Mouse (Mus musculus): ENCODE data around the gene Lsamp. TPM values are rescaled to one million over a fixed set of nuclear protein-coding genes. Genes with fewer than 3 reads are reported as not detected.

The Lsamp gene
- polyA plus RNA-seq, 1 experiment from 2014 or later, result 0.68 TPM

DNA sequence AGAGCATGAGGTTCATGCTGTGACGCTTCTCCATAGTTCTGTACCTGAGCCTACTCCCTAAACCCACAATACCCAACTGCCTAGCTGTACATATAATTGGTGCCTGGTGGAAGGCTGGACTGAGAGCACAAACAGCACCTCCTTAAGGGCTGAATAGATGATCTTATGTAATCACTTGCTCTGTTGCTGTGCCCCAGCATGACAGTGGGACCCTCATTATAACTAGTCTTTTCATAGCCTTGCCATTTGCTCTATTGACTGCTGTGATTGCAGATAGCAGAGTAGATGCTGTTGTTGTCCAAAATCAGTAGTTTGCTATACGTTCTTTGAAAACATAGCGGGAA, 1843.4 kb downstream of the Lsamp start:
- Histone ChIP-seq H3K4me2 (ENCODE audit: low read depth, low read length) (no peak overlapping the region), H3K27me3 (ENCODE audit: control insufficient read depth, insufficient read depth, low read length) (no peaks in the 10 kb centered on the region), H3K4me3 (ENCODE audit: low read length) (no peak overlapping the region), H3K4me1 (ENCODE audit: control insufficient read depth, insufficient read depth, low read length) (no peaks in the 10 kb centered on the region), H3K36me3 (ENCODE audit: control insufficient read depth, insufficient read depth) (no peaks in the 10 kb centered on the region), H3K27ac (ENCODE audit: low read length) (no peak overlapping the region), H3K9ac (ENCODE audit: low read length) (no peak overlapping the region), H3K9me3 (replicated peaks; ENCODE audit: control insufficient read depth, low read length) (no peaks in the 10 kb centered on the region)
- no peak for ATAC-seq (replicated peaks; ENCODE audit: extremely low read depth, insufficient read depth, low FRiP score)
- WGBS, result 88% methylated on average over 3 of the region's 3 CpGs

DNA sequence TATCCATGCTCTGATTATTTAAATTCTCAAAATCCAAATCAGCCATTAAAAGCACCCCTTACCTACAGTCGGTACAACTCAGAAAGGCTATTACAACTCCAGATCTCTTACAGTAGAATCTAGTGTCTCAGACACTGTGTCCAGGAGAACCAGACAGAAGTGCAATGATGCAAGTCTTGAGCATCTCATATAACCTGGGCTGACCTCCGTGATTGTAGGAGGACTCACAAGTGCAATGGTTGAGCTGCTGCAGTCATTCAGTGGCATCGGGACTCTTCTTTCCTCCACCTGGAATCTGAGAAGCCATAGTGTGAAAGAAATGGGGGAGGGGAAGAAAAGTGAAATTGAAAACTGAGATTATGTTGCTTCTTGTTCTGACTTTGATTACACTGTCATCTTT, 1850.5 kb downstream of the Lsamp start:
- Histone ChIP-seq H3K36me3 (ENCODE audit: control insufficient read depth, insufficient read depth) (no peaks in the 10 kb centered on the region), H3K4me3 (ENCODE audit: low read length) (no peak overlapping the region), H3K4me1 (ENCODE audit: control insufficient read depth, insufficient read depth, low read length) (no peaks in the 10 kb centered on the region), H3K9ac (ENCODE audit: low read length) (no peak overlapping the region), H3K27me3 (ENCODE audit: control insufficient read depth, insufficient read depth, low read length) (no peaks in the 10 kb centered on the region), H3K4me2 (ENCODE audit: low read depth, low read length) (no peak overlapping the region), H3K27ac (ENCODE audit: low read length) (no peak overlapping the region), H3K9me3 (replicated peaks; ENCODE audit: control insufficient read depth, low read length) (no peaks in the 10 kb centered on the region)
- ATAC-seq (replicated peaks; ENCODE audit: extremely low read depth, insufficient read depth, low FRiP score), result no peak
- 74% methylated on average over 3 of the region's 3 CpGs for WGBS

DNA sequence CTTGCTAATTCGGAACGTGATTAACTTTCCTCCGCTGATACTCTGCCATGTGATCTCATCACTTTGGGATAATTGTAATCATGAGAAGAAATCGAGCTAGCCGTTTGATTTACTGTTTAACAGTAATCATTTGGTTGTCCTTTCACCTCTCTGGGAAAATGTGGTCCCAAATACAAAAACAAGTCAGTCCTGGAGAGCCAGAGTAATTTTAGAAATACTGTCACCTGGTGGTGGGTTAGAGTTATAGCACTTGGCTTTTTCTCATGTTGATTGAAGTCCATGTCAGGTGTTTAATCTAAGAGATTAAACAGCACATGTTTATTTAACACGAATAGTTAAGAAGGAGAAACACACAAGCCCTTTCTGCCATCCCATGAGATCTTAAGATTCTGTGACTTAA, 1851.6 kb downstream of the Lsamp start:
- H3K4me3 ChIP-seq (ENCODE audit: low read length), result no peak overlapping the region
- 56% methylated on average over 6 of the region's 6 CpGs for WGBS

DNA sequence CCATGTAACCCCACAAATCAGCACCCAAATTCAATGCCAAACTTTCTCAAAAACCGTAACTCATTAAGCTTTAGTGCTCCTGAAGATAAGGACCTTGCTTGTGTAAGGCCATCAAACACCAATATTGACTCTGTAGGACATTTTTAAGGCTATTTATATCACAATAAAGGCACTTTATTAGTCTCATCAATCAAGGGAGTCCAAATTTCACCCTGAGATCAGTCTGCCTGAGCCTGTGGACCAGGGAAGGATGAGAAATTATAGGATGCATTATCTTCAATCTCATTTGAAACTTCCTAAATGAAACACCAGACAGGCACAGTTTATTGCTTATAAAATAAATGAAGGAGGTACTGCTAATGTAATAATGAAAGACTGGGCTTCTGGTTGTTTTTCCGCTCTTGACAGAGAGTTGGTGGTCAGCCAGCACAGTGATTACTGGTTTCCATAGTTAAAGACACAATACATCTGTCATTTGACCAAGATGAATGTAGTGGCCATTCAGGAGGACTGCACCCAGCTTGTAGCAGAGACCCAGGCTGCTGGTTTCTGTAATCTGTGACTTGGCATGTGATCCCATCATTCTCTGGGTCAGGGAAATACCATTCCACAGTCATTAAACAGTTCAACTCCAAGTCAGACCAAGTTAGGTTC, 1855.7 kb downstream of the Lsamp start:
- Histone ChIP-seq H3K27ac (ENCODE audit: low read length) (no peak overlapping the region), H3K9me3 (replicated peaks; ENCODE audit: control insufficient read depth, low read length) (no peaks in the 10 kb centered on the region), H3K4me1 (ENCODE audit: control insufficient read depth, insufficient read depth, low read length) (no peaks in the 10 kb centered on the region), H3K9ac (ENCODE audit: low read length) (no peak overlapping the region), H3K36me3 (ENCODE audit: control insufficient read depth, insufficient read depth) (no peaks in the 10 kb centered on the region), H3K4me2 (ENCODE audit: low read depth, low read length) (no peak overlapping the region), H3K4me3 (ENCODE audit: low read length) (no peak overlapping the region), H3K27me3 (ENCODE audit: control insufficient read depth, insufficient read depth, low read length) (no peaks in the 10 kb centered on the region)
- 0 out of 2 replicates have a peak, but pooled peaks have one; percentile 49 for ATAC-seq (replicated peaks; ENCODE audit: extremely low read depth, insufficient read depth, low FRiP score)
- 64% methylated on average over 2 of the region's 2 CpGs for WGBS

More for the DNA sequence above, 1851.6 kb downstream of the Lsamp start:
- ATAC-seq (replicated peaks; ENCODE audit: extremely low read depth, insufficient read depth, low FRiP score), result no peak
- Histone ChIP-seq H3K4me2 (ENCODE audit: low read depth, low read length) (no peak overlapping the region), H3K36me3 (ENCODE audit: control insufficient read depth, insufficient read depth) (no peaks in the 10 kb centered on the region), H3K27me3 (ENCODE audit: control insufficient read depth, insufficient read depth, low read length) (no peaks in the 10 kb centered on the region), H3K4me1 (ENCODE audit: control insufficient read depth, insufficient read depth, low read length) (no peaks in the 10 kb centered on the region), H3K27ac (ENCODE audit: low read length) (no peak overlapping the region), H3K9me3 (replicated peaks; ENCODE audit: control insufficient read depth, low read length) (no peaks in the 10 kb centered on the region), H3K9ac (ENCODE audit: low read length) (no peak overlapping the region)

DNA sequence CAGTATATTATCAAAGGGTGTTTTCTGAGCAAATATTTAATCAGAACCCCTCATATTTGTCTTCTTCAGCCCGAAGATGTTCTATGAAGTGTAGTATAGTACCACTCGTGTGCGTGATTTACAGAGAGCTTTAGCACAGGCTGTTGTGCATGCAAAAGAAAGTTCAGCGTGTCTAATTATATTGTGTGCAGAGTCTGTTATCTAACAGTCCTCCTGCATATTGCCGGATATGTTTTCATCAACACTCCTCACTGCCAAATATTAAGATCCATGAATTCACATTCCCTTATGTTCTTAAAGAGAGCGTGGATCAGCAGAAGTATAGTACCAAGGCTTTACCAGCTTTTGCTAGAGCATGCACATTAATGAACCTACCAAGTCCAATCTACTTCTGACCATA, 1862.7 kb downstream of the Lsamp start:
- Histone ChIP-seq H3K27me3 (ENCODE audit: control insufficient read depth, insufficient read depth, low read length) (no peaks in the 10 kb centered on the region), H3K4me3 (ENCODE audit: low read length) (no peak overlapping the region), H3K4me2 (ENCODE audit: low read depth, low read length) (no peak overlapping the region), H3K9ac (ENCODE audit: low read length) (no peak overlapping the region), H3K27ac (ENCODE audit: low read length) (no peak overlapping the region), H3K36me3 (ENCODE audit: control insufficient read depth, insufficient read depth) (no peaks in the 10 kb centered on the region), H3K9me3 (replicated peaks; ENCODE audit: control insufficient read depth, low read length) (no peaks in the 10 kb centered on the region), H3K4me1 (ENCODE audit: control insufficient read depth, insufficient read depth, low read length) (no peaks in the 10 kb centered on the region)
- no peak for ATAC-seq (replicated peaks; ENCODE audit: extremely low read depth, insufficient read depth, low FRiP score)
- 68% methylated on average over 6 of the region's 6 CpGs for WGBS

DNA sequence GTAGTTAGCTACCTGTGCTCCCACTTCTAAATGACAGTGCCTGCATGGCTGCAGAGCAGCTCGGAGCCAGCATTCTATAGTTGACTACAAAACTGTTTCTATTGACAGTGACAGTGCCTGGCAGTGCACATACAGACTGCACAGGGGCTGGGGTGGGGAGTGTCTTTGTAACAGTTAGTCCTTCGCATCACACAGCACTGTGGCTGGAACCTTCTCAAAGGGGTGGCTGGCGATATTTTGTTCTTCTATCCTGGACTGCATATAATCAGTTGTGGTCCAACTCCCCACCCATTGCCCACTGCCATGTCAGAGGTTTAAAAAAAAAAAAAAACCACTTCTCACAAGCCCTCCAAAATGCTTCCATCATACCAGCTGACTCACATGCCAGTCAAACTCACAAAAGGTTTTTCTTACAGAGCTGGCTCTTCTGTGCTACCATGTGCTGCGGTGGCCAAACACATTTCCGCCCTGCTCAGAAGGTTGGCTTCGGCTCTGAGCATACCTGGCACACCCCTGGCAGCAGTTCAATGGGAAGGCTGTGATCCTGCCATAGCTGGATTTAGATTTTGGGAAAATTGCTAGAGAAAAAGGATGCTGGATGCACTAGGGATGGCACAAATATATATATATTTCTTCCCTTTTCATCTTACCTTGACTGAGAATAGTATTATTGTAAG, 1887.9 kb downstream of the Lsamp start:
- ATAC-seq (replicated peaks; ENCODE audit: extremely low read depth, insufficient read depth, low FRiP score), result no peak
- Histone ChIP-seq H3K9ac (ENCODE audit: low read length) (no peak overlapping the region), H3K4me2 (ENCODE audit: low read depth, low read length) (no peak overlapping the region), H3K4me1 (ENCODE audit: control insufficient read depth, insufficient read depth, low read length) (no peaks in the 10 kb centered on the region), H3K27ac (ENCODE audit: low read length) (no peak overlapping the region), H3K9me3 (replicated peaks; ENCODE audit: control insufficient read depth, low read length) (no peaks in the 10 kb centered on the region), H3K36me3 (ENCODE audit: control insufficient read depth, insufficient read depth) (no peaks in the 10 kb centered on the region), H3K4me3 (ENCODE audit: low read length) (no peak overlapping the region), H3K27me3 (ENCODE audit: control insufficient read depth, insufficient read depth, low read length) (no peaks in the 10 kb centered on the region)
- WGBS, result 78% methylated on average over 6 of the region's 6 CpGs

DNA sequence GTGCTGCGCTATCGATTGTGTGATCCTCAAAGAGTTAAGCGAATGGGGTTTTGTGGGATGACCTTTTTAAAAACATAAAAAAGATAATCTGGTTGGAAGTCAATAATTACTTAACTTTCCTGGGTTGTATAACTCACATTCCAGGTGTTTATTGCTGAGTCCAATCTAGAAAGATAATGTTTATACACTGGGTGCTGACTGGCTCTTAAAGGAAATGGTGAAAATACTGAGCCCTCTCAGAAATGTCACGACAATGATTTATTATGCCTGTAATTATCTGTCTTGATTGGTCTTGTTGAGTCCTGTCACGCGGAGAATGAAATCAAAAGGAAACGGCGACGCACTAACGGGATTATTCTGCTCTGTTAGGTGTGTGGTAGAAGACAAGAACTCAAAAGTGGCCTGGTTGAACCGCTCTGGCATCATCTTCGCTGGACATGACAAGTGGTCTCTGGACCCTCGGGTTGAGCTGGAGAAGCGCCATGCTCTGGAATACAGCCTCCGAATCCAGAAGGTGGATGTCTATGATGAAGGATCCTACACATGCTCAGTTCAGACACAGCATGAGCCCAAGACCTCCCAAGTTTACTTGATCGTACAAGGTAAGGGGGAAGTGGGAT, 1904.5 kb downstream of the Lsamp start:
- no peaks in the 10 kb centered on the region for H3K36me3 ChIP-seq (ENCODE audit: control insufficient read depth, insufficient read depth)
- H3K4me1 ChIP-seq (ENCODE audit: control insufficient read depth, insufficient read depth, low read length), result no peaks in the 10 kb centered on the region
- H3K9me3 ChIP-seq (replicated peaks; ENCODE audit: control insufficient read depth, low read length), result no peaks in the 10 kb centered on the region
- no peaks in the 10 kb centered on the region for H3K27me3 ChIP-seq (ENCODE audit: control insufficient read depth, insufficient read depth, low read length)
- H3K27ac ChIP-seq (ENCODE audit: low read length), result no peak overlapping the region
- WGBS, result 85% methylated on average over 16 of the region's 16 CpGs
- no peak overlapping the region for H3K9ac ChIP-seq (ENCODE audit: low read length)
- no peak overlapping the region for H3K4me2 ChIP-seq (ENCODE audit: low read depth, low read length)
- H3K4me3 ChIP-seq (ENCODE audit: low read length), result no peak overlapping the region
- no peak for ATAC-seq (replicated peaks; ENCODE audit: extremely low read depth, insufficient read depth, low FRiP score)

DNA sequence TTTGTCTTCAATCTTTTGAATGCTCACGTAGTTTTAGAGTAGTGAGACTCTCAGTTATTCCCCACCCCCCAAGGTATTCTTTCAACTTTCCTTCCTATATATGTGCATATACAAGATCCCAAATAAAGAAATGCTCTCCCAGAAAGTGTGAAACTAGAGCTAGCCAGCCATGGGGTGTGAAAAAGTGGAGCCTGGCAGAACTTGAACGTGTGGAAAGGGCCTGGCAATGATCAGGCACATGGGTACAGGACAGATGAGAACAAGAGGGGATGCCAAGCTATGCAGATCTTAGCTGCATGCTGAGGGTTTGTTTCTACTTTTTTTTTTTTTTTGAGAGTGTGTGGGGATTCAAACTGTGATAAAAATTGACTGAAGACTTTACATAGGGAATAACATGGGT, 1916.6 kb downstream of the Lsamp start:
- H3K9me3 ChIP-seq (replicated peaks; ENCODE audit: control insufficient read depth, low read length), result no peaks in the 10 kb centered on the region
- no peaks in the 10 kb centered on the region for H3K36me3 ChIP-seq (ENCODE audit: control insufficient read depth, insufficient read depth)
- no peak overlapping the region for H3K9ac ChIP-seq (ENCODE audit: low read length)
- no peak overlapping the region for H3K4me2 ChIP-seq (ENCODE audit: low read depth, low read length)
- H3K4me1 ChIP-seq (ENCODE audit: control insufficient read depth, insufficient read depth, low read length), result no peaks in the 10 kb centered on the region
- no peak for ATAC-seq (replicated peaks; ENCODE audit: extremely low read depth, insufficient read depth, low FRiP score)
- WGBS, result 46% methylated on average over 2 of the region's 2 CpGs
- no peak overlapping the region for H3K4me3 ChIP-seq (ENCODE audit: low read length)
- no peak overlapping the region for H3K27ac ChIP-seq (ENCODE audit: low read length)
- no peaks in the 10 kb centered on the region for H3K27me3 ChIP-seq (ENCODE audit: control insufficient read depth, insufficient read depth, low read length)

DNA sequence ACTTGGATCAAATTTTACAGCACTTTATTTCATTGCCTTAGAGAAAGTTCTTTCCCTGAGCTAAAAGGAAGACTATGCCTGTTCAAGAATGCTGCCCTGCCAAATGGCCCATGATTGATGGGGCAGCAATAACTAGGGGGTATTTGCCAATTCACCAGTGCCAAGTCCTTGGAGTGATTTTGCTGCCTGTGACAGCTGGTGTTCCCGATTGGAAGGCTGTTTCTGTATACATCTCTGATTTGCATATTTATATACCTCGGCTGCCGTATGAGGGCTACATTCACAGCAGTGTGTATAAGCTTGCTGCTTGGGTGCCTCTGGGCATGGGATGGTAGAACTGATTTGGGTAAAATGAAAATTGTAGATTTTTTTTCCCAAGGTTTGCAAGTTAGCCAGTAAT, 1919.5 kb downstream of the Lsamp start:
- WGBS, result 70% methylated on average over 3 of the region's 3 CpGs
- no peak for ATAC-seq (replicated peaks; ENCODE audit: extremely low read depth, insufficient read depth, low FRiP score)
- H3K4me2 ChIP-seq (ENCODE audit: low read depth, low read length), result no peak overlapping the region

More for the DNA sequence above, 1919.5 kb downstream of the Lsamp start:
- Histone ChIP-seq H3K9ac (ENCODE audit: low read length) (no peak overlapping the region), H3K27ac (ENCODE audit: low read length) (no peak overlapping the region), H3K9me3 (replicated peaks; ENCODE audit: control insufficient read depth, low read length) (no peaks in the 10 kb centered on the region), H3K27me3 (ENCODE audit: control insufficient read depth, insufficient read depth, low read length) (no peaks in the 10 kb centered on the region), H3K36me3 (ENCODE audit: control insufficient read depth, insufficient read depth) (no peaks in the 10 kb centered on the region), H3K4me3 (ENCODE audit: low read length) (no peak overlapping the region), H3K4me1 (ENCODE audit: control insufficient read depth, insufficient read depth, low read length) (no peaks in the 10 kb centered on the region)
